Mouse (Mus musculus) kidney, postnatal 0 days (tissue): ENCODE measurements around the gene Gm29427. TPM values are rescaled to one million over a fixed set of nuclear protein-coding genes. Genes with fewer than 3 reads are reported as not detected.

Source experiments
- ATAC-seq: fragments of 200-750 bp; cut with Nextera tagmentation; replicated peaks from 2 replicates; pipeline ENCODE4 v1.8.0; 2017; ENCODE audit warnings: low read depth, moderate number of reproducible peaks, moderate TSS enrichment, moderate library complexity; ENCODE audit not compliant: low FRiP score
- DNase-seq: peaks from one replicate; pipeline ENCODE4 v3.0.0-alpha.2; 2016; ENCODE audit warnings: low spot score
- H3K27ac ChIP-seq: fragments of 300-500 bp; sonication (generic); 2 replicates; pipeline ENCODE4 v1.5.1; 2014; ENCODE audit warnings: mild to moderate bottlenecking
- H3K27me3 ChIP-seq: fragments of 300-500 bp; sonication (generic); 2 replicates; pipeline ENCODE4 v1.6.1; 2014; ENCODE audit warnings: low read length, mixed read lengths; ENCODE audit not compliant: insufficient read depth
- H3K36me3 ChIP-seq: fragments of 300-500 bp; sonication (generic); 2 replicates; pipeline ENCODE4 v1.6.1; 2014; ENCODE audit warnings: low read length, mixed read lengths; ENCODE audit not compliant: insufficient read depth
- H3K4me1 ChIP-seq: fragments of 300-500 bp; sonication (generic); replicated peaks from 2 replicates; pipeline ENCODE4 v1.6.1; 2014; ENCODE audit warnings: antibody characterized with exemption, low read length, mixed read lengths; ENCODE audit not compliant: insufficient read depth
- H3K4me2 ChIP-seq: fragments of 300-500 bp; sonication (generic); 2 replicates; pipeline ENCODE4 v1.6.1; 2014; ENCODE audit warnings: mild to moderate bottlenecking, low read length, moderate library complexity, mixed read lengths
- H3K4me3 ChIP-seq: fragments of 300-500 bp; sonication (generic); replicated peaks from 2 replicates; pipeline ENCODE4 v1.5.1; 2014; ENCODE audit warnings: low read depth, low read length
- H3K9ac ChIP-seq: fragments of 300-500 bp; sonication (generic); 2 replicates; pipeline ENCODE4 v1.6.1; 2014; ENCODE audit warnings: low read depth, low read length
- H3K9me3 ChIP-seq: fragments of 300-500 bp; sonication (generic); replicated peaks from 2 replicates; pipeline ENCODE4 v1.6.1; 2016; ENCODE audit warnings: low read length, inconsistent platforms, mixed read lengths
- CTCF ChIP-seq: IDR thresholded peaks from 2 replicates; pipeline ENCODE4 v1.5.1; 2016; ENCODE audit warnings: antibody characterized with exemption, low read depth, mild to moderate bottlenecking, moderate library complexity
- WGBS: fragments of 180-500 bp; shearing (Covaris S2); extraction: QIAGEN DNeasy Blood & Tissue Kit; methylation state at CpG from one replicate; pipeline ENCODE4 v1.1.7; 2014; 5-methylcytosine and 5-hydroxymethylcytosine counted together
- polyA plus RNA-seq: library from polyadenylated mRNA; unstranded; fragments of >200 nt; fragmentation: Nextera tagmentation; extraction: Ambion mirVana; gene quantifications from 2 replicates; pipeline ENCODE4 v1.2.1, GENCODE M21; 2015

Gene Gm29427
- polyA plus RNA-seq, result not detected in 2 replicates

DNA sequence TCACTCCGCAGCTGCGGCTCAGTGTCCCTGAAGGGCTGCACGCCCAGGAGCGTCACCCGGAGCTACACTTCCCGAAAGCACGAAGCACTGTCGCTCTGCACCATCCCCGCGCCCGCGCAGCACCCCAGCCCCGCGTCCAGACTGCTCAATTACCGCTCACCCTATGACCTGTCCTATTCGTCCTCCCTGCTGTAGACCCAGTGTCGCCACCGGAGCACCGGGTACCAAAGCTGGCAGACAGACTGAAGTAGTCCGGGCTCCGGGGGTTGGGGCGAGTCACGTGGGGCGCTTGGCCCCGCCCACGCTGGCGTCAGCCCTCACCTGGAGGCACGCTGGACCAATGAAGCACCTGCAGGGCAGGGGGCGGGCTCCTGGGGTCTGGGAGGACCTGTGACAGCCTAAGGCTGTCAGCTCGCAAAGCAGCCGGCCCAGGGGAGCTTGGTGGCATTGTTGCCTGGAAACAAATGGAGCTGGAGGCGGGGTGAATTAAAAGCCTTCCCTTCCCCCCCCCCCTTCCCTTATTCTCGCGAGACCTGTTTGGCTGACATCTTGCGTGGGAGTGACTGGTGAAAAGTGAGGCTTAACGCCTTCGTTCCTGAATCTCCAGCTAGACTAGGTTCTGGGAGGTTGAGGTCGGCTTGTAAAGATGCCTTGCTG lies at the start of gene Gm29427:
Gm29427 (minus strand) TSS at position 239 of the 657 bp plus-strand sequence.
- H3K9ac ChIP-seq, result peak within 1 kb of the TSS; percentile 93
- WGBS, result under 1% methylated on average over 38 of the region's 38 CpGs

DNA sequence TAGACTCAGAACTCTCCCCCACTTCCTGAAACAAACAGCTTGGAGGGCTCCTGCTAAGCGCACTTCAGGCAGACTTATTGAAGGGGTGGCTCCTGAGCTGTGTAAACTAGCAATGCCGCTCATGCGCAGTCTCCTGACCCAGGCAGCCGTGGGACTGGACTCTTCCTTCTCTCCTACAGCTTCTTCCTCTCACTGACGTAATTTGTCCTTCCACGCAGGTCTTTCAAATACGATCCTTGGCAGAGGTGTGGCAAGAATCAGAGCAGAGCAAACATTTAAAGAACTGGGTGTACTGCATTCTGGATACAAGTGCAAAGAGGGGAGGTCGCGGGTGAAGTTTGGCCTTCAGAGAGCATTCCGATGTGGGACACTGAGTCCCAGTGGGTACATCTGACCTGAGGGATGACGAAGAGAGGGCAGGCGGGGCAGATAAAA lies 48.4 kb upstream of the Gm29427 start:
- H3K4me3 ChIP-seq, result no peak overlapping the region
- H3K4me1 ChIP-seq, result no peaks in the 10 kb centered on the region
- ATAC-seq (0 out of 2 replicates have a peak, but pooled peaks have one; percentile 33), DNase-seq (no peak)
- no peak overlapping the region for H3K9ac ChIP-seq
- no peak overlapping the region for H3K27ac ChIP-seq
- TF ChIP-seq CTCF, result no peak
- WGBS, result 81% methylated on average over 12 of the region's 12 CpGs
- H3K4me2 ChIP-seq, result no peak overlapping the region
- H3K9me3 ChIP-seq, result no peaks in the 10 kb centered on the region
- no peaks in the 10 kb centered on the region for H3K36me3 ChIP-seq
- H3K27me3 ChIP-seq, result no peaks in the 10 kb centered on the region

More for the DNA sequence above, at the start of gene Gm29427:
- Histone ChIP-seq H3K36me3 (no peaks in the 10 kb centered on the region), H3K9me3 (no peaks in the 10 kb centered on the region), H3K4me1 (peaks cover 11% of the 10 kb centered on the region), H3K4me3 (peak within 1 kb of the TSS; percentile 67), H3K4me2 (peak within 1 kb of the TSS; percentile 96), H3K27me3 (no peaks in the 10 kb centered on the region), H3K27ac (peak within 1 kb of the TSS; percentile 83)
- ATAC-seq (peak; percentile 98), DNase-seq (peak; percentile 95)
- TF ChIP-seq CTCF, result no peak

DNA sequence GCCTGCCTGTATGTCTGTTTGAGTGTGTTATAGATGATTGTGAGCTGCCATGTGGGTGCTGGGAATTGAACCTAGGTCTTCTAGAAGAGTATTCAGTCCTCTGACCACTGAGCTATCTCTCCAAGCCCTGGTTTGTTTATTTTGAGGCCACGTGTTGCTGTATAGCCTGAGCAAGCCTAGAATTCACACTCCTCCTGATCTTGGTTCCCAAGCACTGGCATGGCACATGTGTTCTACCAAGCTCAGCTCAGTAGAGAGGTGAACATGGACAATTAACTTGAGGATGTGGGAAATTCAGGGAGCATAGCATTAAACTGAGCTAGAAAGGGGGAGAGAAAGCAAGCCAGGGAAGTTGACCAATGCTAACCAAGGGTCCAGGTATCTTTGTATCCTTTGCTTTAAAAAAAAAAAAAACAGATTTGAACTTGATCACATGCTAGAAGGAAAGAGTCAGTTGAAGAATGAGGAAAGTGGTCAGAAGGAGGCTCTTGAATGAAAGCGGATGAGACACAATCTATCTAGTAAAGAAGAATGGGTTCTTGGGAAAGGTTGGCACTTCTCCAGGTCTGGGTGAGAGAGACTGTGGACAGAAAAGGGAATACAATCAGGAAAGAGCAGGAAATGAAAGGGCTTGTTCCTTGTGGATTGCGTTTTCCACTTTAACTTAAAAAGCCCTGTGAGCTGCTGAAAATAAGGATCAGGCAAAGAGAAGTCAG lies 46.6 kb upstream of the Gm29427 start:
- H3K27me3 ChIP-seq, result no peaks in the 10 kb centered on the region
- no peak overlapping the region for H3K4me2 ChIP-seq
- H3K36me3 ChIP-seq, result no peaks in the 10 kb centered on the region
- H3K4me1 ChIP-seq, result no peaks in the 10 kb centered on the region
- no peak overlapping the region for H3K9ac ChIP-seq
- no peak overlapping the region for H3K27ac ChIP-seq
- no peak for DNase-seq
- H3K9me3 ChIP-seq, result no peaks in the 10 kb centered on the region
- 76% methylated on average over 3 of the region's 3 CpGs for WGBS
- no peak for TF ChIP-seq CTCF
- no peak overlapping the region for H3K4me3 ChIP-seq
- no peak for ATAC-seq

- H3K4me1 ChIP-seq, result no peaks in the 10 kb centered on the region
- H3K27ac ChIP-seq, result no peak overlapping the region
- H3K9me3 ChIP-seq, result no peaks in the 10 kb centered on the region
- no peak for DNase-seq
- no peak for ATAC-seq
- no peaks in the 10 kb centered on the region for H3K36me3 ChIP-seq
- WGBS, result 86% methylated on average over 1 of the region's 1 CpGs
- H3K4me3 ChIP-seq, result no peak overlapping the region
- H3K9ac ChIP-seq, result no peak overlapping the region
- no peak overlapping the region for H3K4me2 ChIP-seq
- no peak for TF ChIP-seq CTCF
- H3K27me3 ChIP-seq, result no peaks in the 10 kb centered on the region
Measured at GRCm38 (mm10) chr1:130761597-130761996, 46.0 kb upstream of the Gm29427 start.

DNA sequence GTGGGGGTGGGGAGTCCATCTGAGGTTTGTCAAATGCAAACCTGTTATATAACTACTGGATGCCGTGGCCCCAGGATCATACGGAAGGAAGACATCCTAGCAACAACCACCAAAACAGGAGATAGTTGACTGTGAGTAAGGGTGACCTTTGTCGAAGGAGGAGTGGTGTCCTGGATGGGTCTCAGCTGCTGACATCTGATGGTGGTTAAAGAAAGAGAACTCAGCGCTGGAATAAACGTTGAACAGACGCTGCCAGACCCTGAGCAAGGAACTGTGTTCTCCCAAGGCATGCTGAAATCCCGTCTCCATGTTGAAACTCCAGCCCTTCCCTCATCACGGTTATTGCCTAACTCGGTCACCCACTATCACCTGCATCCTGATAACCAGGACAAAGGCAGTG lies 44.1 kb upstream of the Gm29427 start:
- H3K4me3 ChIP-seq, result no peak overlapping the region
- no peaks in the 10 kb centered on the region for H3K4me1 ChIP-seq
- no peak overlapping the region for H3K27ac ChIP-seq
- no peaks in the 10 kb centered on the region for H3K9me3 ChIP-seq
- DNase-seq (no peak), ATAC-seq (no peak)
- H3K36me3 ChIP-seq, result no peaks in the 10 kb centered on the region
- no peaks in the 10 kb centered on the region for H3K27me3 ChIP-seq
- no peak overlapping the region for H3K4me2 ChIP-seq
- no peak for TF ChIP-seq CTCF
- WGBS, result 80% methylated on average over 9 of the region's 9 CpGs
- H3K9ac ChIP-seq, result no peak overlapping the region

DNA sequence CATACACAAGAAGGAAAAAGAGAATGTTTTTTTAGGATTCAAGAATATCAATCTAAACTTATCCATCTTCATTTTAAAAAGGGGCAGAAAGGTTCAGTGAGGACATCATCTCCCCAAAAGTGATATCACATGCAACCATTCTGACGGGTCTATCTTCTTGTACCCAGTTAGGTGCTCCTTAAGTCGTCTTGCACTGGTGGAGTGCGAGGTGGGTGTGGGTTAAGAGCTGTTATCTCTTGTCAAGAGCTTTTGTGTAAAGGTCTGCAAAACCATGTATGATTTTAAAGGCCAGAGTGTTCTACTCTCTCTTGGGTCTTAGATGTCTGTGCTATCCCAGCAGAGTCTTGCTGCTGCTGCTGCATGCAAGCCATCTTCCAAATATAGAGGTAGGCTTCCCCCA lies 31.2 kb upstream of the Gm29427 start:
- Histone ChIP-seq H3K27me3 (no peaks in the 10 kb centered on the region), H3K4me1 (no peaks in the 10 kb centered on the region), H3K9me3 (no peaks in the 10 kb centered on the region), H3K9ac (no peak overlapping the region), H3K4me3 (no peak overlapping the region), H3K36me3 (no peaks in the 10 kb centered on the region), H3K4me2 (no peak overlapping the region), H3K27ac (no peak overlapping the region)
- ATAC-seq, result no peak
- no peak for DNase-seq
- no peak for TF ChIP-seq CTCF
- 87% methylated on average over 3 of the region's 3 CpGs for WGBS
